Mouse (Mus musculus) liver, embryonic 14.5 days (tissue): ENCODE results near the gene Pop5.

Source experiments
- CTCF ChIP-seq: IDR thresholded peaks from 2 replicates; pipeline ENCODE4 v1.5.1; 2016; ENCODE audit warnings: antibody characterized with exemption, low read depth, control low read depth
- EP300 ChIP-seq: IDR thresholded peaks from 2 replicates; pipeline ENCODE4 v1.6.1; 2016; ENCODE audit warnings: antibody characterized with exemption, low read depth

- TF ChIP-seq CTCF, result no peak
- TF ChIP-seq EP300, result no peak
These were observed 4.0 kb upstream of the Pop5 start for GRCm38 (mm10) chr5:115231552-115232120.
